Mouse (Mus musculus) embryonic facial prominence, embryonic 12.5 days (tissue): ENCODE data around the gene Frmpd1. TPM values are rescaled to one million over a fixed set of nuclear protein-coding genes. Genes with fewer than 3 reads are reported as not detected.

ENCODE experiments used
- ATAC-seq: fragments of 200-750 bp; cut with Nextera tagmentation; 2 replicates; pipeline ENCODE4 v1.8.0; 2017; ENCODE audit not compliant: insufficient number of reproducible peaks, insufficient read depth, low FRiP score, low TSS enrichment
- H3K27ac ChIP-seq: fragments of 300-500 bp; sonication (generic); 2 replicates; pipeline ENCODE4 v1.5.1; 2016; ENCODE audit warnings: mild to moderate bottlenecking
- H3K27me3 ChIP-seq: fragments of 300-500 bp; sonication (generic); 2 replicates; pipeline ENCODE4 v1.6.1; 2016; ENCODE audit warnings: mild to moderate bottlenecking, moderate library complexity
- H3K36me3 ChIP-seq: fragments of 300-500 bp; sonication (generic); 2 replicates; pipeline ENCODE4 v1.6.1; 2016; ENCODE audit warnings: mild to moderate bottlenecking
- H3K4me1 ChIP-seq: fragments of 300-500 bp; sonication (generic); 2 replicates; pipeline ENCODE4 v1.6.1; 2016
- H3K4me2 ChIP-seq: fragments of 300-500 bp; sonication (generic); replicated peaks from 2 replicates; pipeline ENCODE4 v1.6.1; 2016; ENCODE audit warnings: mild to moderate bottlenecking, moderate library complexity
- H3K4me3 ChIP-seq: fragments of 300-500 bp; sonication (generic); 2 replicates; pipeline ENCODE4 v1.5.1; 2016; ENCODE audit warnings: mild to moderate bottlenecking
- H3K9ac ChIP-seq: fragments of 300-500 bp; sonication (generic); 2 replicates; pipeline ENCODE4 v1.6.1; 2016; ENCODE audit warnings: mild to moderate bottlenecking, moderate library complexity
- H3K9me3 ChIP-seq: fragments of 300-500 bp; sonication (generic); 2 replicates; pipeline ENCODE4 v1.6.1; 2016; ENCODE audit warnings: mild to moderate bottlenecking, moderate library complexity
- WGBS: fragments of 180-500 bp; shearing (Covaris S2); methylation state at CpG from one replicate; pipeline ENCODE4 v1.1.7; 2016; 5-methylcytosine and 5-hydroxymethylcytosine counted together
- polyA plus RNA-seq: library from polyadenylated mRNA; unstranded; fragments of >200 nt; fragmentation: Nextera tagmentation; extraction: Ambion mirVana; gene quantifications from 2 replicates; pipeline ENCODE4 v1.2.1, GENCODE M21; 2016

Frmpd1 gene
- polyA plus RNA-seq, 1 experiment from 2014 or later = 2.5 TPM

- peak; percentile 43; the same call in 1 of the 2 replicates for ATAC-seq
- H3K9me3 ChIP-seq = no peaks in the 10 kb centered on the region
- H3K9ac ChIP-seq = peak overlapping the region; percentile 62
- WGBS = 25% methylated on average over 13 of the region's 13 CpGs
- H3K36me3 ChIP-seq = no peaks in the 10 kb centered on the region
- 0 out of 2 replicates have a peak, but pooled peaks cover 4% of the 10 kb centered on the region for H3K4me1 ChIP-seq
- peak overlapping the region; percentile 64 for H3K4me3 ChIP-seq
- H3K27me3 ChIP-seq = peaks cover 41% of the 10 kb centered on the region
- no peak overlapping the region for H3K27ac ChIP-seq
- H3K4me2 ChIP-seq = peak overlapping the region; percentile 99
Observed at GRCm38 (mm10) chr4:45183818-45184520, 706 bp upstream of the Frmpd1 start.

- Histone ChIP-seq H3K36me3 (no peaks in the 10 kb centered on the region), H3K4me3 (peak overlapping the region; percentile 64), H3K27me3 (peaks cover 44% of the 10 kb centered on the region), H3K4me1 (0 out of 2 replicates have a peak, but pooled peaks cover 5% of the 10 kb centered on the region), H3K9me3 (no peaks in the 10 kb centered on the region), H3K27ac (no peak overlapping the region), H3K4me2 (peak overlapping the region; percentile 99), H3K9ac (peak overlapping the region; percentile 62)
- WGBS = under 1% methylated on average over 10 of the region's 10 CpGs
- ATAC-seq = no peak
Observed at GRCm38 (mm10) chr4:45185331-45185669, 625 bp downstream of the Frmpd1 start.

GRCm38 (mm10) chr4:45198296-45198695 is 13.6 kb downstream of the Frmpd1 start:
- WGBS = 27% methylated on average over 3 of the region's 3 CpGs
- no peak for ATAC-seq
- no peaks in the 10 kb centered on the region for H3K36me3 ChIP-seq

GRCm38 (mm10) chr4:45203283-45203682 is 18.6 kb downstream of the Frmpd1 start:
- H3K27me3 ChIP-seq = 0 out of 2 replicates have a peak, but pooled peaks cover 2% of the 10 kb centered on the region
- H3K9ac ChIP-seq = no peak overlapping the region
- H3K4me3 ChIP-seq = no peak overlapping the region
- ATAC-seq = no peak
- WGBS = 85% methylated on average over 7 of the region's 7 CpGs
- no peaks in the 10 kb centered on the region for H3K4me1 ChIP-seq
- no peaks in the 10 kb centered on the region for H3K9me3 ChIP-seq
- H3K4me2 ChIP-seq = no peak overlapping the region
- H3K27ac ChIP-seq = no peak overlapping the region
- H3K36me3 ChIP-seq = no peaks in the 10 kb centered on the region

More at GRCm38 (mm10) chr4:45198296-45198695, 13.6 kb downstream of the Frmpd1 start:
- H3K4me1 ChIP-seq = no peaks in the 10 kb centered on the region
- no peak overlapping the region for H3K27ac ChIP-seq
- no peak overlapping the region for H3K9ac ChIP-seq
- H3K4me3 ChIP-seq = no peak overlapping the region
- H3K4me2 ChIP-seq = no peak overlapping the region
- H3K27me3 ChIP-seq = 0 out of 2 replicates have a peak, but pooled peaks cover 2% of the 10 kb centered on the region
- H3K9me3 ChIP-seq = no peaks in the 10 kb centered on the region

GRCm38 (mm10) chr4:45207444-45207843 is 22.8 kb downstream of the Frmpd1 start:
- Histone ChIP-seq H3K4me1 (no peaks in the 10 kb centered on the region), H3K9me3 (no peaks in the 10 kb centered on the region), H3K4me2 (no peak overlapping the region), H3K36me3 (no peaks in the 10 kb centered on the region), H3K9ac (no peak overlapping the region), H3K27me3 (no peaks in the 10 kb centered on the region), H3K27ac (no peak overlapping the region), H3K4me3 (no peak overlapping the region)
- no peak for ATAC-seq
- WGBS = 62% methylated on average over 4 of the region's 4 CpGs

- 0 out of 2 replicates have a peak, but pooled peaks have one; percentile 15 for ATAC-seq
- Histone ChIP-seq H3K4me2 (no peak overlapping the region), H3K9me3 (no peaks in the 10 kb centered on the region), H3K27me3 (no peaks in the 10 kb centered on the region), H3K4me3 (no peak overlapping the region), H3K9ac (no peak overlapping the region), H3K36me3 (no peaks in the 10 kb centered on the region), H3K4me1 (no peaks in the 10 kb centered on the region), H3K27ac (no peak overlapping the region)
- WGBS = 50% methylated on average over 12 of the region's 12 CpGs
Observed at GRCm38 (mm10) chr4:45208832-45209363, 24.2 kb downstream of the Frmpd1 start.

GRCm38 (mm10) chr4:45212342-45213063 is 27.8 kb downstream of the Frmpd1 start:
- ATAC-seq = no peak
- Histone ChIP-seq H3K27ac (no peak overlapping the region), H3K27me3 (no peaks in the 10 kb centered on the region), H3K4me3 (no peak overlapping the region), H3K9me3 (no peaks in the 10 kb centered on the region), H3K4me2 (no peak overlapping the region), H3K36me3 (no peaks in the 10 kb centered on the region), H3K9ac (no peak overlapping the region), H3K4me1 (no peaks in the 10 kb centered on the region)
- WGBS = 60% methylated on average over 11 of the region's 11 CpGs

- Histone ChIP-seq H3K9ac (no peak overlapping the region), H3K27ac (no peak overlapping the region), H3K27me3 (no peaks in the 10 kb centered on the region), H3K36me3 (no peaks in the 10 kb centered on the region), H3K9me3 (no peaks in the 10 kb centered on the region), H3K4me1 (peaks cover 3% of the 10 kb centered on the region; the same call in 1 of the 2 replicates), H3K4me2 (no peak overlapping the region), H3K4me3 (no peak overlapping the region)
- 90% methylated on average over 8 of the region's 8 CpGs for WGBS
- no peak for ATAC-seq
Observed at GRCm38 (mm10) chr4:45219946-45220345, 35.3 kb downstream of the Frmpd1 start.

GRCm38 (mm10) chr4:45222395-45222794 is 37.7 kb downstream of the Frmpd1 start:
- Histone ChIP-seq H3K9me3 (no peaks in the 10 kb centered on the region), H3K9ac (no peak overlapping the region), H3K4me3 (no peak overlapping the region), H3K4me1 (peaks cover 3% of the 10 kb centered on the region; the same call in 1 of the 2 replicates), H3K4me2 (no peak overlapping the region), H3K27ac (no peak overlapping the region), H3K36me3 (no peaks in the 10 kb centered on the region), H3K27me3 (no peaks in the 10 kb centered on the region)
- no peak for ATAC-seq
- WGBS = 71% methylated on average over 2 of the region's 2 CpGs

- H3K9ac ChIP-seq = no peak overlapping the region
- no peaks in the 10 kb centered on the region for H3K9me3 ChIP-seq
- H3K4me3 ChIP-seq = no peak overlapping the region
- H3K4me1 ChIP-seq = no peaks in the 10 kb centered on the region
- ATAC-seq = no peak
- no peaks in the 10 kb centered on the region for H3K36me3 ChIP-seq
- H3K4me2 ChIP-seq = no peak overlapping the region
- H3K27me3 ChIP-seq = no peaks in the 10 kb centered on the region
- H3K27ac ChIP-seq = no peak overlapping the region
- WGBS = 82% methylated on average over 5 of the region's 5 CpGs
Observed at GRCm38 (mm10) chr4:45230263-45230662, 45.6 kb downstream of the Frmpd1 start.

GRCm38 (mm10) chr4:45238260-45238659 is 53.6 kb downstream of the Frmpd1 start:
- H3K4me1 ChIP-seq = no peaks in the 10 kb centered on the region
- H3K9me3 ChIP-seq = no peaks in the 10 kb centered on the region
- no peaks in the 10 kb centered on the region for H3K27me3 ChIP-seq
- no peaks in the 10 kb centered on the region for H3K36me3 ChIP-seq
- H3K9ac ChIP-seq = no peak overlapping the region
- no peak for ATAC-seq
- 87% methylated on average over 5 of the region's 5 CpGs for WGBS
- H3K4me3 ChIP-seq = no peak overlapping the region
- H3K27ac ChIP-seq = no peak overlapping the region
- H3K4me2 ChIP-seq = no peak overlapping the region

- ATAC-seq = no peak
- no peak overlapping the region for H3K4me2 ChIP-seq
- no peaks in the 10 kb centered on the region for H3K4me1 ChIP-seq
- H3K9me3 ChIP-seq = no peaks in the 10 kb centered on the region
- H3K27ac ChIP-seq = no peak overlapping the region
- 71% methylated on average over 5 of the region's 5 CpGs for WGBS
- no peak overlapping the region for H3K9ac ChIP-seq
- no peak overlapping the region for H3K4me3 ChIP-seq
- H3K36me3 ChIP-seq = no peaks in the 10 kb centered on the region
- no peaks in the 10 kb centered on the region for H3K27me3 ChIP-seq
Observed at GRCm38 (mm10) chr4:45241330-45241729, 56.7 kb downstream of the Frmpd1 start.
